Mouse (Mus musculus) myocyte (in vitro differentiated cells): ENCODE measurements around the gene Mrpl35. TPM values are rescaled to one million over a fixed set of nuclear protein-coding genes. Genes with fewer than 3 reads are reported as not detected.

Source experiments
- H3K27me3 ChIP-seq: one replicate; pipeline ENCODE4 v1.6.1; 2011; ENCODE audit not compliant: control insufficient read depth, insufficient read depth, insufficient read length
- H3K36me3 ChIP-seq: one replicate; pipeline ENCODE4 v1.6.1; 2011; ENCODE audit not compliant: control insufficient read depth, insufficient read depth
- H3K4me2 ChIP-seq: one replicate; pipeline ENCODE4 v1.6.1; 2011; ENCODE audit warnings: low read depth, control low read depth
- H3K4me3 ChIP-seq: one replicate; pipeline ENCODE4 v1.5.1; 2011; ENCODE audit warnings: mild to moderate bottlenecking, control low read depth, moderate library complexity
- H3K79me2 ChIP-seq: one replicate; pipeline ENCODE4 v1.6.1; 2011; ENCODE audit not compliant: control insufficient read depth, insufficient read depth
- H3ac ChIP-seq: one replicate; pipeline ENCODE4 v1.6.1; 2011; ENCODE audit not compliant: control insufficient read depth, insufficient read length
- CEBPB ChIP-seq: IDR thresholded peaks from 2 replicates; pipeline ENCODE4 v1.6.1; 2011; ENCODE audit warnings: mild to moderate bottlenecking, moderate library complexity; ENCODE audit not compliant: poor library complexity, insufficient read depth, severe bottlenecking
- E2F4 ChIP-seq: IDR thresholded peaks from one replicate; pipeline ENCODE4 v1.6.1; 2011; ENCODE audit warnings: mild to moderate bottlenecking, control low read depth, moderate library complexity; ENCODE audit not compliant: insufficient read depth
- MAX ChIP-seq: IDR thresholded peaks from one replicate; pipeline ENCODE4 v1.6.1; 2011; ENCODE audit warnings: low read depth, mild to moderate bottlenecking, control low read depth
- MYOD1 ChIP-seq, 3 experiments: IDR thresholded peaks; one replicate each; pipeline ENCODE4 v1.6.1; 2011; ENCODE audit warnings: control low read depth in 2 of 3, low read depth in 2 of 3, mild to moderate bottlenecking in 2 of 3, moderate library complexity in 1 of 3; ENCODE audit not compliant: insufficient read length in 2 of 3, control insufficient read depth in 1 of 3
- MYOG ChIP-seq, 3 experiments: IDR thresholded peaks; one replicate each; pipeline ENCODE4 v1.6.1; 2011; ENCODE audit warnings: control low read depth in 2 of 3, low read depth in 2 of 3, mild to moderate bottlenecking in 2 of 3; ENCODE audit not compliant: insufficient read length in 2 of 3, control insufficient read depth in 1 of 3, insufficient read depth in 1 of 3
- POLR2A ChIP-seq: IDR thresholded peaks from one replicate; pipeline ENCODE4 v1.6.1; 2011; ENCODE audit warnings: low read depth, mild to moderate bottlenecking, control low read depth, moderate library complexity; ENCODE audit not compliant: insufficient read length
- POLR2AphosphoS2 ChIP-seq: IDR thresholded peaks from one replicate; pipeline ENCODE4 v1.6.1; 2011; ENCODE audit warnings: low read depth, control low read depth; ENCODE audit not compliant: insufficient read length
- REST ChIP-seq: IDR thresholded peaks from one replicate; pipeline ENCODE4 v1.6.1; 2011; ENCODE audit warnings: mild to moderate bottlenecking, control low read depth, moderate library complexity; ENCODE audit not compliant: insufficient read depth, insufficient read length
- SRF ChIP-seq: IDR thresholded peaks from one replicate; pipeline ENCODE4 v1.6.1; 2011; ENCODE audit warnings: low read depth; ENCODE audit not compliant: control insufficient read depth, insufficient read length
- TCF12 ChIP-seq: IDR thresholded peaks from one replicate; pipeline ENCODE4 v1.6.1; 2011; ENCODE audit warnings: mild to moderate bottlenecking, control low read depth; ENCODE audit not compliant: poor library complexity, insufficient read depth, severe bottlenecking
- TCF3 ChIP-seq: IDR thresholded peaks from one replicate; pipeline ENCODE4 v1.6.1; 2011; ENCODE audit warnings: low read depth, control low read depth; ENCODE audit not compliant: insufficient read length
- USF1 ChIP-seq: IDR thresholded peaks from one replicate; pipeline ENCODE4 v1.6.1; 2011; ENCODE audit warnings: low read depth, mild to moderate bottlenecking, control low read depth, moderate library complexity
- polyA plus RNA-seq: library from polyadenylated mRNA; unstranded; fragments of >200 nt; fragmentation: generic; extraction: Trizol; gene quantifications from one replicate; pipeline ENCODE4 v1.2.1, GENCODE M21; 2012; ENCODE audit warnings: missing spikeins

Mrpl35 gene
- polyA plus RNA-seq, 1 experiment = 17.4 TPM

DNA sequence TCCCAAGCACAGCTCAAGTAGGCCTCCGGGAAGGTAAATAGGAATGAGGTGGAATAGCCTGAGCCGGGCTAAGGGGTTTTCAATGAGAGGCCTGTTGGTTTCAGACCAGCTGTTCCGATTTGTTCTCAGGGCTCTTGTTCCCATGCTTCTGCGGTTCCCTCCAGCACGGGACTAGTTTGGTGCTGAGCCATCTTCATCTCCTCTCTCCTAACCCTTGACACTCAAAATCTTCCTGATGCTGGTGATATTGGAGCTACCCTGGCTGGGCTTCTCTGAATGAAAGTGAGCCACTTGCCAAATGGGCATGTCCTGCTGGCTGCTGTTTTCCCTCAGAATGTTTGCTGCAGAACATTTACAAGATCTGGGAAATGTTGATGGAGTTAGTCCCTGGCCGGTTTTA is 35.0 kb downstream of the Mrpl35 start:
- no peak for TF ChIP-seq E2F4
- TF ChIP-seq REST = no peak
- TF ChIP-seq POLR2AphosphoS2 = no peak
- TF ChIP-seq MYOD1 (IDR thresholded peaks at IDR 0.05; ENCODE audit: control insufficient read depth in 1 of 3, insufficient read length in 2 of 3, low read depth in 2 of 3) = peak in 1 of 3 experiments; percentile 20
- no peak overlapping the region for H3K4me3 ChIP-seq
- H3ac ChIP-seq = no peak overlapping the region
- no peak overlapping the region for H3K4me2 ChIP-seq
- H3K27me3 ChIP-seq = peaks cover 9% of the 10 kb centered on the region
- no peaks in the 10 kb centered on the region for H3K36me3 ChIP-seq
- no peaks in the 10 kb centered on the region for H3K79me2 ChIP-seq

- Histone ChIP-seq H3K27me3 (no peaks in the 10 kb centered on the region), H3K4me3 (no peak overlapping the region), H3ac (no peak overlapping the region), H3K4me2 (peak overlapping the region; percentile 42), H3K36me3 (no peaks in the 10 kb centered on the region), H3K79me2 (no peaks in the 10 kb centered on the region)
- TF ChIP-seq TCF12 = no peak
- TF ChIP-seq CEBPB = no peak
- TF ChIP-seq MYOG (IDR thresholded peaks at IDR 0.05; ENCODE audit: control insufficient read depth in 1 of 3, insufficient read depth in 1 of 3, insufficient read length in 2 of 3, low read depth in 2 of 3) = no peak
- no peak for TF ChIP-seq MAX
These were observed 38.4 kb downstream of the Mrpl35 start for GRCm38 (mm10) chr6:71788348-71788747.

DNA sequence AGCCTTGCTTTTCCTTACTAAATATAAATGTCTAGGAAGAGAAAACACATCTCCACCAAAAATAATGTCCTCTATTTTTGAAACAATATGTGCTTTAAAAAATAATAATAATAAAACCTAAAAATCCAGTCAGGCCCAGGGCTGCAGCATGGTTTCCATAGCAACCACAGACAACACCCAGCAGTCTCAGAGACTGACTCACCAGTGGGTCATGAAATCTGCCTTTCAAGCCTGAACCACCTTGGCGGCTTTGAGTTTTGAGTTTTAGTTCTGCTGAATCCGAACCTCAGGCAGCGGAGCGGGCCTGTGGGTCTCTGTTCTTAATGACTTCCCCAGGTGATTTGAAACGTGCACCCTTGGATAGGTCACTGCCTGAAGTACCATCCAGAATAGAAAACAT is 43.6 kb downstream of the Mrpl35 start:
- no peak for TF ChIP-seq MYOD1 (IDR thresholded peaks at IDR 0.05; ENCODE audit: control insufficient read depth in 1 of 3, insufficient read length in 2 of 3, low read depth in 2 of 3)
- no peak for TF ChIP-seq USF1
- TF ChIP-seq SRF = no peak
- TF ChIP-seq CEBPB = no peak
- TF ChIP-seq REST = no peak
- TF ChIP-seq TCF3 = no peak
- TF ChIP-seq MAX = no peak
- no peak for TF ChIP-seq MYOG (IDR thresholded peaks at IDR 0.05; ENCODE audit: control insufficient read depth in 1 of 3, insufficient read depth in 1 of 3, insufficient read length in 2 of 3, low read depth in 2 of 3)
- no peak for TF ChIP-seq POLR2A
- no peak for TF ChIP-seq E2F4
- no peak for TF ChIP-seq TCF12
- TF ChIP-seq POLR2AphosphoS2 = no peak

DNA sequence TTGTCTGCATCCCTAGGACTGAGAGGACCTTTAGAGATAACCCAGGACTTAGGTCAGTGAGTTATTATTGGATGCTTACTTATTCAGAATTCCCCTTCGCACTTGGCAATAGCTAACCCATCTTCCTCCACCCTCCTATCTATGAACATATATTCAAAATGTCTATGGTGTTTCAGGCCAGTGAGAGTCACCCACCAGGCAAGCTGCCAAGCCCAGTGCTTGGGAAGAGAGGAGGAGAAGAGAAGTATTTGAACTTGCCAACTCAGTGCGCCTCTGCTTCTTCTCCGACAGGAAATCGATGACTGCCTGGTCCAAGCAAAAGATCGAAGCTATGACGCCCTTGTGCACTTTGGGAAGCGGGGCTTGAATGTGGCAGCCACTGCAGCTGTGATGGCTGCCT is 46.3 kb downstream of the Mrpl35 start:
- Histone ChIP-seq H3K4me2 (no peak overlapping the region), H3ac (no peak overlapping the region), H3K27me3 (no peaks in the 10 kb centered on the region), H3K36me3 (no peaks in the 10 kb centered on the region), H3K79me2 (no peaks in the 10 kb centered on the region), H3K4me3 (no peak overlapping the region)
- no peak for TF ChIP-seq MYOG (IDR thresholded peaks at IDR 0.05; ENCODE audit: control insufficient read depth in 1 of 3, insufficient read depth in 1 of 3, insufficient read length in 2 of 3, low read depth in 2 of 3)
- TF ChIP-seq USF1 = no peak

More for the DNA sequence above, 43.6 kb downstream of the Mrpl35 start:
- no peak overlapping the region for H3ac ChIP-seq
- no peaks in the 10 kb centered on the region for H3K79me2 ChIP-seq
- no peak overlapping the region for H3K4me3 ChIP-seq
- no peaks in the 10 kb centered on the region for H3K36me3 ChIP-seq
- H3K27me3 ChIP-seq = no peaks in the 10 kb centered on the region
- peak overlapping the region; percentile 37 for H3K4me2 ChIP-seq

DNA sequence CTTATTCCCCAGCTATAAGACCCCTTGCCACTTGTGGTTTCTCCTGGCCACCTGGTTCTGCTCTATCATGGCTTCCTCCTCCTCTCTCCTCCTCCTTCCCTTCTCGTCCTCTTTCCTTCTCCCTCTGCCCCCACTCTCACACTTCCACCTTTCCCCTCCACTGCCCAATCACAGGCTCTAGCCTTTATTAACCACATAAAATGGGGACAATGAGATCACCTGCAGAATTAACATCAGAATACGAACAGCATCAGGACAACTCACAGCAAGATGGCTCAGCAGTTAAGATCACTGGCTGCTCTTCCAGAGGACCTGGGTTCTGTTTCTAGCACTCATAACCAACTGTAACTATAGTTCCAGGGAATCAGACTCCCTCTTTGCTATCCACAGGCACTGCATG is 46.9 kb downstream of the Mrpl35 start:
- H3ac ChIP-seq = no peak overlapping the region
- no peaks in the 10 kb centered on the region for H3K79me2 ChIP-seq
- H3K27me3 ChIP-seq = no peaks in the 10 kb centered on the region
- no peaks in the 10 kb centered on the region for H3K36me3 ChIP-seq
- H3K4me2 ChIP-seq = no peak overlapping the region
- H3K4me3 ChIP-seq = no peak overlapping the region
- TF ChIP-seq CEBPB (no peak), MAX (no peak), E2F4 (no peak), POLR2A (no peak), USF1 (no peak), SRF (no peak), TCF12 (no peak), POLR2AphosphoS2 (no peak), MYOG (IDR thresholded peaks at IDR 0.05; ENCODE audit: control insufficient read depth in 1 of 3, insufficient read depth in 1 of 3, insufficient read length in 2 of 3, low read depth in 2 of 3) (no peak), MYOD1 (IDR thresholded peaks at IDR 0.05; ENCODE audit: control insufficient read depth in 1 of 3, insufficient read length in 2 of 3, low read depth in 2 of 3) (no peak), REST (no peak), TCF3 (no peak)

DNA sequence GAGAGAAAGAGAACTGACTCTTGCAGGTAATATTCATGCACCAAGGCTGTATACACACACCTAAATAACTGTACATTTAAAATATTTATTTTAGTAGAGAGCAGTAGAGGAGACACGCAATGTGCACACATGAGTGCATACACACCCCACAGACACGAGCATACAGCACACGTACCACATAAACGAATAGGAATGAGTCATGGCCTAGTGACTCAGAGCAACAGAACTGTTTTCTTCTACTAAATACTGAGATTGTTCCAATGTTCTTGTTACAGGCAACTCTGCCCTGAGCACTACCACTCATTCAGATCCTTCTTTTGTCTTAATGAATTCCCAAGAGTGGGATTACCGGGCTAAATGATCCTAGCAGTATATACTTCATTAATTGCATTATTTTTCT is 48.8 kb downstream of the Mrpl35 start:
- no peak overlapping the region for H3K4me2 ChIP-seq
- TF ChIP-seq E2F4 = no peak
- TF ChIP-seq TCF12 = no peak
- no peak for TF ChIP-seq USF1
- no peak for TF ChIP-seq CEBPB
- TF ChIP-seq TCF3 = no peak
- no peak for TF ChIP-seq MAX
- TF ChIP-seq MYOD1 (IDR thresholded peaks at IDR 0.05; ENCODE audit: control insufficient read depth in 1 of 3, insufficient read length in 2 of 3, low read depth in 2 of 3) = no peak
- no peak for TF ChIP-seq MYOG (IDR thresholded peaks at IDR 0.05; ENCODE audit: control insufficient read depth in 1 of 3, insufficient read depth in 1 of 3, insufficient read length in 2 of 3, low read depth in 2 of 3)
- TF ChIP-seq POLR2A = no peak
- TF ChIP-seq REST = no peak
- no peak for TF ChIP-seq SRF
- no peak overlapping the region for H3K4me3 ChIP-seq
- H3K36me3 ChIP-seq = no peaks in the 10 kb centered on the region
- no peaks in the 10 kb centered on the region for H3K79me2 ChIP-seq
- no peak overlapping the region for H3ac ChIP-seq
- no peaks in the 10 kb centered on the region for H3K27me3 ChIP-seq
